Mouse (Mus musculus) mesoderm, embryonic 11.5 days (tissue): ENCODE data around the gene Muc3.
A peak's percentile ranks its signal among the peaks of the same experiment; 100 is the strongest.
"Not testable (repeated sequence)": the region's sequence is repeated elsewhere in the genome, so short reads cannot be mapped to it uniquely, and the experiment has no call there.

ENCODE experiments used
- DNase-seq: peaks from one replicate; pipeline ENCODE4 v3.0.0-alpha.2; 2012; ENCODE audit warnings: low read depth, low spot score

Muc3 gene

GRCm38 (mm10) chr5:137149272-137149882 is at the start of gene Muc3:
Muc3 (minus strand) TSS chr5:137149322.
- DNase-seq = not testable (repeated sequence)

GRCm38 (mm10) chr5:137194488-137195120 is 45.5 kb upstream of the Muc3 start:
- DNase-seq = no peak

GRCm38 (mm10) chr5:137193279-137193952 is 44.3 kb upstream of the Muc3 start:
- no peak for DNase-seq

GRCm38 (mm10) chr5:137189326-137189725 is 40.2 kb upstream of the Muc3 start:
- DNase-seq = peak; percentile 16

GRCm38 (mm10) chr5:137185362-137185761 is 36.2 kb upstream of the Muc3 start:
- DNase-seq = no peak

GRCm38 (mm10) chr5:137179646-137180374 is 30.7 kb upstream of the Muc3 start:
- no peak for DNase-seq

GRCm38 (mm10) chr5:137173967-137174366 is 24.8 kb upstream of the Muc3 start:
- no peak for DNase-seq

GRCm38 (mm10) chr5:137172591-137172990 is 23.5 kb upstream of the Muc3 start:
- no peak for DNase-seq

GRCm38 (mm10) chr5:137171478-137171877 is 22.4 kb upstream of the Muc3 start:
- no peak for DNase-seq

GRCm38 (mm10) chr5:137170836-137171380 is 21.8 kb upstream of the Muc3 start:
- DNase-seq = no peak

GRCm38 (mm10) chr5:137167539-137167938 is 18.4 kb upstream of the Muc3 start:
- DNase-seq = no peak

- DNase-seq = no peak
Measured at GRCm38 (mm10) chr5:137166012-137166411, 16.9 kb upstream of the Muc3 start.

GRCm38 (mm10) chr5:137161853-137162252 is 12.7 kb upstream of the Muc3 start:
- no peak for DNase-seq

- peak; percentile 23 for DNase-seq
Measured at GRCm38 (mm10) chr5:137159461-137159860, 10.3 kb upstream of the Muc3 start.

- DNase-seq = no peak
Measured at GRCm38 (mm10) chr5:137153289-137153688, 4.2 kb upstream of the Muc3 start.

- DNase-seq = no peak
Measured at GRCm38 (mm10) chr5:137152623-137153022, 3.5 kb upstream of the Muc3 start.

GRCm38 (mm10) chr5:137140836-137141235 is 8.3 kb downstream of the Muc3 start:
- DNase-seq = no peak

GRCm38 (mm10) chr5:137138977-137139376 is 10.1 kb downstream of the Muc3 start:
- no peak for DNase-seq

- peak; percentile 56 for DNase-seq
Measured at GRCm38 (mm10) chr5:137134959-137135358, 14.2 kb downstream of the Muc3 start.

GRCm38 (mm10) chr5:137131490-137131889 is 17.6 kb downstream of the Muc3 start:
- DNase-seq = peak; percentile 80

GRCm38 (mm10) chr5:137129281-137129680 is 19.8 kb downstream of the Muc3 start:
- no peak for DNase-seq

GRCm38 (mm10) chr5:137123516-137123915 is 25.6 kb downstream of the Muc3 start:
- no peak for DNase-seq
